Mouse (Mus musculus) midbrain, embryonic 14.5 days (tissue): ENCODE results near the gene Tmc5. TPM values are rescaled to one million over a fixed set of nuclear protein-coding genes. Genes with fewer than 3 reads are reported as not detected.

ENCODE experiments used
- ATAC-seq: fragments of 200-750 bp; cut with Nextera tagmentation; 2 replicates; pipeline ENCODE4 v1.8.0; 2017; ENCODE audit warnings: moderate number of reproducible peaks, moderate library complexity; ENCODE audit not compliant: low FRiP score, low TSS enrichment
- DNase-seq: peaks from one replicate; pipeline ENCODE4 v3.0.0-alpha.2; 2015
- H3K27ac ChIP-seq: fragments of 300-500 bp; sonication (generic); replicated peaks from 2 replicates; pipeline ENCODE4 v1.5.1; 2014; ENCODE audit warnings: mild to moderate bottlenecking, low read depth, low read length, moderate library complexity
- H3K27me3 ChIP-seq: fragments of 300-500 bp; sonication (generic); 2 replicates; pipeline ENCODE4 v1.6.1; 2014; ENCODE audit warnings: low read length, control low read depth, mixed read lengths; ENCODE audit not compliant: control insufficient read depth, insufficient read depth
- H3K36me3 ChIP-seq: fragments of 300-500 bp; sonication (generic); 2 replicates; pipeline ENCODE4 v1.6.1; 2014; ENCODE audit warnings: low read length, control low read depth; ENCODE audit not compliant: control insufficient read depth, insufficient read depth
- H3K4me1 ChIP-seq: fragments of 300-500 bp; sonication (generic); 2 replicates; pipeline ENCODE4 v1.6.1; 2014; ENCODE audit warnings: mild to moderate bottlenecking, antibody characterized with exemption, low read length, control low read depth; ENCODE audit not compliant: control insufficient read depth, insufficient read depth
- H3K4me2 ChIP-seq: fragments of 300-500 bp; sonication (generic); 2 replicates; pipeline ENCODE4 v1.6.1; 2014; ENCODE audit warnings: mild to moderate bottlenecking, low read length, moderate library complexity
- H3K4me3 ChIP-seq: fragments of 300-500 bp; sonication (generic); replicated peaks from 2 replicates; pipeline ENCODE4 v1.5.1; 2014; ENCODE audit warnings: low read depth, low read length
- H3K9ac ChIP-seq: fragments of 300-500 bp; sonication (generic); replicated peaks from 2 replicates; pipeline ENCODE4 v1.6.1; 2014; ENCODE audit warnings: mild to moderate bottlenecking, low read length, moderate library complexity
- H3K9me3 ChIP-seq: fragments of 300-500 bp; sonication (generic); 2 replicates; pipeline ENCODE4 v1.6.1; 2016; ENCODE audit warnings: low read length, control low read depth, mixed read lengths; ENCODE audit not compliant: control insufficient read depth
- WGBS: fragments of 180-500 bp; shearing (Covaris S2); extraction: QIAGEN DNeasy Blood & Tissue Kit; methylation state at CpG from one replicate; pipeline ENCODE4 v1.1.7; 2014; 5-methylcytosine and 5-hydroxymethylcytosine counted together
- polyA plus RNA-seq: library from polyadenylated mRNA; unstranded; fragments of >200 nt; fragmentation: Nextera tagmentation; extraction: Ambion mirVana; gene quantifications from 2 replicates; pipeline ENCODE4 v1.2.1, GENCODE M21; 2014

Gene Tmc5
- polyA plus RNA-seq, 1 experiment from 2014 or later = 0.28 TPM

DNA sequence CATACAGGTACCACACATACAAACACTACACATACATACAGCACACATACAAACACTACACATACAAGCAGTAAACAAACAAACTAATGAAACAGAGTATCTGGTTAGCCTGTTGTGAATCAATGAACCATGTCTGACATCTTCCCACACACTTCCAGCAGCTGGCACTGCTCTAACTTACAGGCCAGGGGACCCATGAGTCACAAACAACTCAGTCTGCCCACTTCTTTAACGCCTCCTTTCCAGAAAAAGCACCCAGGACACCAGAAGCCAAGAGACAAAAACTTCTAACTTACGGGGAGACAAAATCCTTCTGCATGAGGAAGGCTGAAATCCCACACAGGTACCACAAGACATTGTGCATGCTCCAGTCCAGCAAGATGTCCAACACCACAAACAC lies 94.2 kb downstream of the Tmc5 start:
- ATAC-seq (no peak), DNase-seq (no peak)
- Histone ChIP-seq H3K4me2 (no peak overlapping the region), H3K4me1 (no peaks in the 10 kb centered on the region), H3K36me3 (peaks cover 87% of the 10 kb centered on the region), H3K9ac (no peak overlapping the region), H3K27ac (no peak overlapping the region), H3K27me3 (no peaks in the 10 kb centered on the region), H3K4me3 (no peak overlapping the region), H3K9me3 (no peaks in the 10 kb centered on the region)
- 92% methylated on average over 2 of the region's 2 CpGs for WGBS

DNA sequence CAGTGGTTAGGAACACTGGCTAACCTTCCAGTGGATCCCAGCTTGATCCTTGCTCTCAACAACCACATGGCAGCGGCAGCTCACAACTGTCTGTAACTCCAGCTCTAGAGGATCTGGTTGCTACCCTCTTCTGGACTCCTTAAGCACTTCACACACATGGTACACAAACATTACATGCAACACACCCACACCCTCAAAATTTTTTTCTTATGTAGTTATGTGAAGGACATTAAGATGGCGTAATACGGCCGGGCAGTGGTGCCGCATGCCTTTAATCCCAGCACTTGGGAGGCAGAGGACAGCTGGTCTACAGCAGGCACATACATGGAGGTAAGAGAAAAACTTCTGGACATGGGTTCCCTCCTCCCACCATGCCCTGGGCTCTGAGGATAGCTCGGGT lies 99.0 kb downstream of the Tmc5 start:
- Histone ChIP-seq H3K36me3 (peaks cover 75% of the 10 kb centered on the region), H3K27me3 (no peaks in the 10 kb centered on the region), H3K9ac (no peak overlapping the region), H3K9me3 (no peaks in the 10 kb centered on the region), H3K4me2 (no peak overlapping the region), H3K4me1 (no peaks in the 10 kb centered on the region), H3K4me3 (no peak overlapping the region), H3K27ac (no peak overlapping the region)
- 96% methylated on average over 6 of the region's 6 CpGs for WGBS
- no peak for DNase-seq
- no peak for ATAC-seq

DNA sequence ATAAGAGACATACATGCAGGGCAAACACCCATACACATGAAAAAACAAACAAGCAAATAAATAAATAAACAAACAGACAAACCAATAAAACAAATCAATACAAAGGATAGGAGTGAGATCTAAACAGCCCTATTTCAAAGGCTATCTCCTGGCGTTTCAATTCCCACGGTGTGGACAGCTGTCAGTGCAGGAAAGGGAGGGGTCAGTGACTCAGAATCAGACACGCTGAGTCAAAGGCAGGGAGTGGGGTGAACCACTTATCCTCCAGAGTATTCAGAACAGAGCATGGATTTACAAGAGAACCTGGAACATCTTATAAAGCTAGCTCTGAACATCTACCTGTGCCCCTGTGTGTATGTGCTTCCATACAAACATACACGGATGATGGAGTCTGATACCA lies 100.1 kb downstream of the Tmc5 start:
- H3K27ac ChIP-seq = no peak overlapping the region
- no peaks in the 10 kb centered on the region for H3K27me3 ChIP-seq
- no peaks in the 10 kb centered on the region for H3K4me1 ChIP-seq
- H3K36me3 ChIP-seq = peaks cover 65% of the 10 kb centered on the region
- H3K4me3 ChIP-seq = no peak overlapping the region
- H3K9ac ChIP-seq = no peak overlapping the region
- DNase-seq = no peak
- H3K4me2 ChIP-seq = no peak overlapping the region
- ATAC-seq = no peak
- no peaks in the 10 kb centered on the region for H3K9me3 ChIP-seq
- WGBS = 86% methylated on average over 4 of the region's 4 CpGs

DNA sequence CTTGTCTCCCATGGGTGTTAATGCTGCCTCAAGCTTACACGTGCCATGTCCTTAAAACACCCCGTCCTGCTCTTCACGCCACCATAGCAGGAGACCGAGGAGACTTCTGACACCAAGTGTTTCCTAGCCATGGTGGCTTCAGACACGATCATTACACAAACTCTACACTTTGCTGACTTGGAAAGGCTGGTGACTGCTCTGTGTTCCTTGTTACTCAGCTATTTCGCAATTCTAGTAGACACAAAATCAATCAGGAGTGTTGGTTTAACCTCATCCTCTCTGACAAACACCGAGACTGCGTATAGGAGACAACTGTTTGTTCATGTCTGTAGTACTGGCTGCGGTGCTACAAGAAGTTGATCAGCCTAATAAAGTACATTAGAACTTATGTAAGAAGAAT lies 101.8 kb downstream of the Tmc5 start:
- Histone ChIP-seq H3K4me2 (no peak overlapping the region), H3K9me3 (no peaks in the 10 kb centered on the region), H3K4me1 (peaks cover 8% of the 10 kb centered on the region), H3K27me3 (no peaks in the 10 kb centered on the region), H3K4me3 (no peak overlapping the region), H3K36me3 (peaks cover 54% of the 10 kb centered on the region), H3K9ac (no peak overlapping the region), H3K27ac (no peak overlapping the region)
- WGBS = 97% methylated on average over 9 of the region's 9 CpGs
- no peak for DNase-seq
- ATAC-seq = no peak

DNA sequence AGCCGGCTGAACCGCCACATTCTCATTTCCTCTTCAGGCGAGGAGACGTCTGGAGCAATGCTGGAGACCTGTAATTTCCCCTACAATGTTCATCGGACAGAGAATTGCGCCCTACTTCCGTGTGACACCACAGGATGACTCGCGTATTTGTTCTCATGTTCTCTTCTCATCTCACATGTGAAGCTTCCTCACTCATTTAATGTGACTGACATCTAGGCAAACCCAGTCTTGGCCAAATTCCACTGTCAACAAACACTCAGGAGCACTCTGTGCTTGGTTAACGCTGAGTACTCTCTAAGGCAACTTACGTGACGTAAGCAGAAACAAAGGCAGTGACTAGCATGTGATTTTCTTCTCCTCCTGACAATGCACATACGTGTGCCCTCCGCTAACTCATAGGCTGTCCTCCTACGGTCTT lies 106.1 kb downstream of the Tmc5 start:
- Histone ChIP-seq H3K36me3 (peaks cover 12% of the 10 kb centered on the region), H3K9ac (no peak overlapping the region), H3K4me1 (peaks cover 21% of the 10 kb centered on the region), H3K27ac (no peak overlapping the region), H3K4me2 (peak overlapping the region; percentile 66), H3K27me3 (no peaks in the 10 kb centered on the region), H3K4me3 (no peak overlapping the region), H3K9me3 (no peaks in the 10 kb centered on the region)
- 92% methylated on average over 15 of the region's 15 CpGs for WGBS
- no peak for DNase-seq
- ATAC-seq = no peak

DNA sequence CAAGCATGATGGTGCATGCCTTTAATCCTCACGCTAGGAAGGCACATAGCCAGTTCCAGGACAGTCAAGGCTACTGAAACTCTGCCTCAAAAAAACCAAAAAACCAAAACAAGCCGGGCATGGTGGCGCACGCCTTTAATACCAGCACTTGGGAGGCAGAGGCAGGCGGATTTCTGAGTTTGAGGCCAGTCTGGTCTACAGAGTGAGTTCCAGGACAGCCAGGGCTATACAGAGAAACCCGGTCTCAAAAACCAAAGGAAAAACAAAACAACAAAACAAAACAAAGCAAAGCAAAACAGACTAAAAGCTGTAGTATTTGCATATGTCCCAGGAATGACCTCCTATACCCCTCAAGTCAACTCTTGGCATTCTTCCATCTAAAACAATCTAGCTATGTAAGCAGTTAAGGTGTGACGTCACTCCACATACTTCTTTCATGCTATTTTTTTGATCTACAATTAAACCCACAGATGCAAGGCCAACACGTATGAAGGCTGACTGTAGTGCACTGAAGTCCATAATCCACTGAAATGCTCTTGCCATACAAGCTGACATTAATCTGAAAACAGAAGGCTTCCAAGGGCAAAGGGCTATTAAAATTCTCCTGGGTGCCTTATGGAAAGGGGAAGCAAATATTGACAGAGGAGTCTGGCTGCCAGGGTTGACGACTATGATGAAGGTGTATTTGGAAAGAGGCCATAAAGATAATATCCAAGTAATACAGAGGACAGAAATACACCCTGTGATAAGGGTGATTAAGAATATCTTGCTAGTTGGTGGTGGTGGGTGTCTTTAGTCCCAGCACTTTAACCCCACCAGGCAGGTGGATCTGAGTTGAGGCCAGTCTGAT lies 107.1 kb downstream of the Tmc5 start:
- Histone ChIP-seq H3K4me3 (peak overlapping the region; percentile 91), H3K27ac (no peak overlapping the region), H3K4me1 (peaks cover 21% of the 10 kb centered on the region), H3K36me3 (peaks cover 7% of the 10 kb centered on the region), H3K9ac (peak overlapping the region; percentile 95; the same call in 1 of the 2 replicates), H3K27me3 (no peaks in the 10 kb centered on the region), H3K9me3 (no peaks in the 10 kb centered on the region), H3K4me2 (peak overlapping the region; percentile 66)
- ATAC-seq (no peak), DNase-seq (no peak)
- WGBS = 81% methylated on average over 9 of the region's 9 CpGs

DNA sequence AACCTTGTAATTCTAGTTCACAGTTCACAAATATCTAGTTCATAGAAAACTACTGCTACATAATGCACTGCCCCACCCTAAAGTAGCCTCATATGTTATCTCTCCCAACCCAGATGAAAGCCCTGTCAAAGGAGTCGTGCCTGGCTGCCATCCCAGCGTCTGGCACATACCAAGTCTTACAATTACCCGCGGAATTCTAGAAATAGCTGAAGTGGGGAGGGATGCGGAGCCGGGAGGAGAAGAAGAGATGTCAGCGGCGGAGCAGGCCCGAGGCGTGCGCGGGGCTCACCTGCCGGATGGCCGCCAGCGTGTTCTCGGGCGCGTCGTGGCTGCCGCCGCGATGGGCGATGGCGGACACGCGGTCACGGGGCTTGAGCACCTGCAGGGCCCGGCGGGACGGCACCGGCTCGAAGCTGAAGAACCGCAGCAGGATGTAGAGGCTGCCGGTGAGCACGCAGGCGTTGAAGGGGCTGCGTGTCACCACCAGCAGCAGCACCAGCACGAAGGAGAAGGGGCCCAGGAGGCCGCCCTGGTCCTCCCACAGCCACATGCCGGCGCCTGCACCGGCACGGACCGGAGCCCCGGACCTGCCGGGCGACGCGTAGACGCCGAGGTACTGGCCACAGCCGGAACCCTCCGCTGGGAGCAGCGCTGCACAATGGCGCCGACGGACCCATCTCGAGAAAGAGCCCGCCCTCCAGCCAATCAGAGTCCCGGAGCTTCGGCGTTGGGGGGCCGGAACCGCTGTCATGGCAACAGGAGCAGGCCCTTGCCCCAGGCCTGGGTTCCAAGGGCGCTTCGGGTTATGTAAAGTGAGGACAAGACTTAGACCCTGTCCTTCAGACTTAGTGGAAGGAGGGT lies 108.2 kb downstream of the Tmc5 start, which contains the start of gene Gde1:
Gene Gde1 (minus strand): TSS at position 678 of the 861 bp plus-strand sequence.
- ATAC-seq (peak; percentile 94), DNase-seq (peak; percentile 95)
- peak within 1 kb of the TSS; percentile 91 for H3K4me3 ChIP-seq
- H3K4me1 ChIP-seq = peaks cover 21% of the 10 kb centered on the region
- peak within 1 kb of the TSS; percentile 66 for H3K4me2 ChIP-seq
- H3K9me3 ChIP-seq = no peaks in the 10 kb centered on the region
- peaks cover 2% of the 10 kb centered on the region; the same call in 1 of the 2 replicates for H3K36me3 ChIP-seq
- H3K9ac ChIP-seq = peak within 1 kb of the TSS; percentile 95
- under 1% methylated on average over 66 of the region's 66 CpGs for WGBS
- peak within 1 kb of the TSS; percentile 95 for H3K27ac ChIP-seq
- no peaks in the 10 kb centered on the region for H3K27me3 ChIP-seq

DNA sequence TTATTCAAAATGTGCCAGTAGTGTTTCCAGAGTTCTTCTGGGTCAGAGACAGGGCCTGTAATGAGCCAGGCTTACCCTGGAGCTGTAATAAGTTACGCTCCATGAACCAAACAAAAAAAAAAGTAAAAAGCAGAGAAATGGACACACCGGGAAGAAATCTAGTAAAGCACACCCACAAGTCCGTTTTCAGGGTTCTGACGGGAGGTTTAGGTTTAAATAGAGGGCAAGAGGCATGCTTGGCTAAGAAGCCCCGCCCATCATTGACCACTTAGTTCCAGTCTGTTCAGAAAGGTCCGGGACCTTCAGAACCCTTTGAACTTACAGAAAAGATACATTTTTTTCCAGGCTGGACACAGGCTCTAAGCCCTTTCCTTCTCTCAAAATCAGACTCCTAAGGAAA lies 109.0 kb downstream of the Tmc5 start:
- peaks cover 21% of the 10 kb centered on the region for H3K4me1 ChIP-seq
- peak overlapping the region; percentile 91 for H3K4me3 ChIP-seq
- 30% methylated on average over 6 of the region's 6 CpGs for whole genome bisulfite sequencing
- ATAC-seq (no peak), DNase-seq (no peak)
- no peak overlapping the region for H3K9ac ChIP-seq
- no peaks in the 10 kb centered on the region for H3K27me3 ChIP-seq
- H3K4me2 ChIP-seq = peak overlapping the region; percentile 66
- no peaks in the 10 kb centered on the region for H3K9me3 ChIP-seq
- peaks cover 2% of the 10 kb centered on the region; the same call in 1 of the 2 replicates for H3K36me3 ChIP-seq
- H3K27ac ChIP-seq = no peak overlapping the region
